Mouse (Mus musculus) kidney, embryonic 15.5 days (tissue): ENCODE results near the gene Slc25a45. TPM values are rescaled to one million over a fixed set of nuclear protein-coding genes. Genes with fewer than 3 reads are reported as not detected.

Experiments used
- ATAC-seq: fragments of 200-750 bp; cut with Nextera tagmentation; replicated peaks from 2 replicates; pipeline ENCODE4 v1.8.0; 2017; ENCODE audit warnings: moderate TSS enrichment; ENCODE audit not compliant: low FRiP score
- H3K27ac ChIP-seq: fragments of 300-500 bp; sonication (generic); 2 replicates; pipeline ENCODE4 v1.5.1; 2015; ENCODE audit warnings: mild to moderate bottlenecking, inconsistent platforms
- H3K27me3 ChIP-seq: fragments of 300-500 bp; sonication (generic); 2 replicates; pipeline ENCODE4 v1.6.1; 2015; ENCODE audit warnings: inconsistent platforms
- H3K36me3 ChIP-seq: fragments of 300-500 bp; sonication (generic); 2 replicates; pipeline ENCODE4 v1.6.1; 2015; ENCODE audit warnings: inconsistent platforms
- H3K4me1 ChIP-seq: fragments of 300-500 bp; sonication (generic); 2 replicates; pipeline ENCODE4 v1.6.1; 2015; ENCODE audit warnings: inconsistent platforms
- H3K4me2 ChIP-seq: fragments of 300-500 bp; sonication (generic); 2 replicates; pipeline ENCODE4 v1.6.1; 2015; ENCODE audit warnings: moderate library complexity, mild to moderate bottlenecking, inconsistent platforms
- H3K4me3 ChIP-seq: fragments of 300-500 bp; sonication (generic); replicated peaks from 2 replicates; pipeline ENCODE4 v1.5.1; 2015; ENCODE audit warnings: mild to moderate bottlenecking, inconsistent platforms
- H3K9ac ChIP-seq: fragments of 300-500 bp; sonication (generic); 2 replicates; pipeline ENCODE4 v1.6.1; 2015; ENCODE audit warnings: mild to moderate bottlenecking, inconsistent platforms
- H3K9me3 ChIP-seq: fragments of 300-500 bp; sonication (generic); replicated peaks from 2 replicates; pipeline ENCODE4 v1.6.1; 2016; ENCODE audit warnings: inconsistent platforms
- WGBS: fragments of 180-500 bp; shearing (Covaris S2); methylation state at CpG from one replicate; pipeline ENCODE4 v1.1.7; 2015; ENCODE audit warnings: mixed read lengths; 5-methylcytosine and 5-hydroxymethylcytosine counted together
- polyA plus RNA-seq: library from polyadenylated mRNA; unstranded; fragments of >200 nt; fragmentation: Nextera tagmentation; extraction: Ambion mirVana; gene quantifications from 2 replicates; pipeline ENCODE4 v1.2.1, GENCODE M21; 2015

The Slc25a45 gene
- polyA plus RNA-seq, 1 experiment from 2014 or later: 8.1 TPM

GRCm38 (mm10) chr19:5887234-5887815 lies 9.7 kb downstream of the Slc25a45 start:
- 76% methylated on average over 3 of the region's 3 CpGs for WGBS
- no peak for ATAC-seq
- Histone ChIP-seq H3K4me2 (no peak overlapping the region), H3K4me3 (no peak overlapping the region), H3K27me3 (no peaks in the 10 kb centered on the region), H3K9me3 (no peaks in the 10 kb centered on the region), H3K9ac (no peak overlapping the region), H3K36me3 (0 out of 2 replicates have a peak, but pooled peaks cover 6% of the 10 kb centered on the region), H3K4me1 (peaks cover 10% of the 10 kb centered on the region; the same call in 1 of the 2 replicates), H3K27ac (no peak overlapping the region)

GRCm38 (mm10) chr19:5889211-5889610 lies 11.6 kb downstream of the Slc25a45 start:
- Histone ChIP-seq H3K36me3 (0 out of 2 replicates have a peak, but pooled peaks cover 6% of the 10 kb centered on the region), H3K4me3 (no peak overlapping the region), H3K9ac (no peak overlapping the region), H3K4me2 (no peak overlapping the region), H3K27ac (no peak overlapping the region), H3K27me3 (no peaks in the 10 kb centered on the region), H3K9me3 (no peaks in the 10 kb centered on the region), H3K4me1 (peaks cover 24% of the 10 kb centered on the region)
- ATAC-seq: no peak
- WGBS: 67% methylated on average over 4 of the region's 4 CpGs

- no peak for ATAC-seq
- Histone ChIP-seq H3K4me3 (no peak overlapping the region), H3K4me2 (no peak overlapping the region), H3K9ac (no peak overlapping the region), H3K4me1 (peaks cover 30% of the 10 kb centered on the region), H3K27ac (no peak overlapping the region), H3K36me3 (peaks cover 25% of the 10 kb centered on the region), H3K27me3 (no peaks in the 10 kb centered on the region), H3K9me3 (no peaks in the 10 kb centered on the region)
- WGBS: 93% methylated on average over 12 of the region's 12 CpGs
Observed at GRCm38 (mm10) chr19:5891521-5892258, 14.1 kb downstream of the Slc25a45 start.

GRCm38 (mm10) chr19:5892262-5892661 lies 14.7 kb downstream of the Slc25a45 start:
- H3K4me1 ChIP-seq: peaks cover 30% of the 10 kb centered on the region
- H3K4me3 ChIP-seq: no peak overlapping the region
- no peak overlapping the region for H3K27ac ChIP-seq
- no peak for ATAC-seq
- H3K36me3 ChIP-seq: peaks cover 30% of the 10 kb centered on the region
- 95% methylated on average over 7 of the region's 7 CpGs for WGBS
- no peak overlapping the region for H3K4me2 ChIP-seq
- H3K9me3 ChIP-seq: no peaks in the 10 kb centered on the region
- H3K9ac ChIP-seq: no peak overlapping the region
- no peaks in the 10 kb centered on the region for H3K27me3 ChIP-seq

- Histone ChIP-seq H3K9me3 (no peaks in the 10 kb centered on the region), H3K4me1 (peaks cover 30% of the 10 kb centered on the region), H3K9ac (peak overlapping the region; percentile 70; the same call in 1 of the 2 replicates), H3K4me2 (peak overlapping the region; percentile 90), H3K4me3 (peak overlapping the region; percentile 59), H3K36me3 (peaks cover 34% of the 10 kb centered on the region), H3K27me3 (no peaks in the 10 kb centered on the region), H3K27ac (no peak overlapping the region)
- WGBS: 92% methylated on average over 13 of the region's 13 CpGs
- ATAC-seq: no peak
Observed at GRCm38 (mm10) chr19:5892735-5893134, 15.1 kb downstream of the Slc25a45 start.

GRCm38 (mm10) chr19:5893282-5894001 lies 15.8 kb downstream of the Slc25a45 start:
- WGBS: 6% methylated on average over 31 of the region's 31 CpGs
- Histone ChIP-seq H3K27me3 (no peaks in the 10 kb centered on the region), H3K27ac (peak overlapping the region; percentile 73), H3K9ac (peak overlapping the region; percentile 70), H3K36me3 (peaks cover 38% of the 10 kb centered on the region), H3K4me1 (peaks cover 30% of the 10 kb centered on the region), H3K4me2 (peak overlapping the region; percentile 90), H3K4me3 (peak overlapping the region; percentile 59), H3K9me3 (no peaks in the 10 kb centered on the region)
- peak; percentile 0; the same call in 1 of the 2 replicates for ATAC-seq

- 2% methylated on average over 36 of the region's 36 CpGs for WGBS
- H3K4me2 ChIP-seq: peak within 1 kb of the TSS; percentile 90
- peak within 1 kb of the TSS; percentile 73 for H3K27ac ChIP-seq
- peaks cover 44% of the 10 kb centered on the region for H3K36me3 ChIP-seq
- H3K4me1 ChIP-seq: peaks cover 30% of the 10 kb centered on the region
- no peaks in the 10 kb centered on the region for H3K9me3 ChIP-seq
- peak; percentile 98 for ATAC-seq
- H3K27me3 ChIP-seq: no peaks in the 10 kb centered on the region
- peak within 1 kb of the TSS; percentile 70 for H3K9ac ChIP-seq
- H3K4me3 ChIP-seq: peak within 1 kb of the TSS; percentile 59
Observed at GRCm38 (mm10) chr19:5894002-5894678, 16.5 kb downstream of the Slc25a45 start, which contains the start of gene Tigd3. Gene Tigd3 (minus strand): TSS chr19:5894149.

- Histone ChIP-seq H3K27ac (no peak overlapping the region), H3K27me3 (no peaks in the 10 kb centered on the region), H3K9ac (no peak overlapping the region), H3K9me3 (no peaks in the 10 kb centered on the region), H3K4me2 (no peak overlapping the region), H3K4me3 (no peak overlapping the region), H3K36me3 (peaks cover 58% of the 10 kb centered on the region), H3K4me1 (peaks cover 21% of the 10 kb centered on the region)
- no peak for ATAC-seq
- 86% methylated on average over 3 of the region's 3 CpGs for WGBS
Observed at GRCm38 (mm10) chr19:5907275-5907674, 29.7 kb downstream of the Slc25a45 start.

GRCm38 (mm10) chr19:5910221-5910620 lies 32.6 kb downstream of the Slc25a45 start:
- peaks cover 34% of the 10 kb centered on the region for H3K36me3 ChIP-seq
- peak overlapping the region; percentile 98; the same call in 1 of the 2 replicates for H3K4me3 ChIP-seq
- H3K9me3 ChIP-seq: no peaks in the 10 kb centered on the region
- peaks cover 32% of the 10 kb centered on the region for H3K4me1 ChIP-seq
- no peak overlapping the region for H3K9ac ChIP-seq
- peak overlapping the region; percentile 71 for H3K4me2 ChIP-seq
- WGBS: 48% methylated on average over 6 of the region's 6 CpGs
- peak overlapping the region; percentile 59; the same call in 1 of the 2 replicates for H3K27ac ChIP-seq
- no peaks in the 10 kb centered on the region for H3K27me3 ChIP-seq
- ATAC-seq: no peak

- 3% methylated on average over 14 of the region's 14 CpGs for WGBS
- Histone ChIP-seq H3K9me3 (no peaks in the 10 kb centered on the region), H3K4me2 (peak overlapping the region; percentile 71), H3K4me3 (peak overlapping the region; percentile 98), H3K27me3 (no peaks in the 10 kb centered on the region), H3K27ac (peak overlapping the region; percentile 94), H3K36me3 (peaks cover 32% of the 10 kb centered on the region), H3K9ac (peak overlapping the region; percentile 97), H3K4me1 (peaks cover 32% of the 10 kb centered on the region)
- ATAC-seq: no peak
Observed at GRCm38 (mm10) chr19:5911430-5912102, 34.0 kb downstream of the Slc25a45 start.
